Mouse (Mus musculus): Measurements from ENCODE around the gene Ap5b1. TPM values are rescaled to one million over a fixed set of nuclear protein-coding genes. Genes with fewer than 3 reads are reported as not detected.

The Ap5b1 gene
- polyA plus RNA-seq, 1 experiment from 2014 or later = 3.6 TPM

- no peaks in the 10 kb centered on the region for H3K27me3 ChIP-seq
- peaks cover 55% of the 10 kb centered on the region for H3K4me1 ChIP-seq (replicated peaks)
- H3K9me3 ChIP-seq (replicated peaks) = no peaks in the 10 kb centered on the region
- H3K4me2 ChIP-seq = peak within 1 kb of the TSS; percentile 84
- peak within 1 kb of the TSS; percentile 74 for H3K4me3 ChIP-seq (replicated peaks)
- peak within 1 kb of the TSS; percentile 90 for H3K27ac ChIP-seq (replicated peaks)
- 1% methylated on average over 55 of the region's 55 CpGs for WGBS (ENCODE audit: insufficient replicate concordance)
- H3K9ac ChIP-seq = peak within 1 kb of the TSS; percentile 73
- peak; percentile 85 for ATAC-seq (ENCODE audit: insufficient read depth)
- peaks cover 43% of the 10 kb centered on the region for H3K36me3 ChIP-seq (replicated peaks)
Measured at GRCm38 (mm10) chr19:5609547-5610404, 42.0 kb downstream of the Ap5b1 start, which contains the start of gene Kat5. Gene Kat5 (minus strand): TSS chr19:5610237.

GRCm38 (mm10) chr19:5611973-5612372 is 44.1 kb downstream of the Ap5b1 start:
- H3K4me3 ChIP-seq (replicated peaks) = no peak overlapping the region
- H3K27ac ChIP-seq (replicated peaks) = no peak overlapping the region
- peaks cover 21% of the 10 kb centered on the region for H3K36me3 ChIP-seq (replicated peaks)
- H3K4me2 ChIP-seq = no peak overlapping the region
- no peaks in the 10 kb centered on the region for H3K9me3 ChIP-seq (replicated peaks)
- ATAC-seq (ENCODE audit: insufficient read depth) = no peak
- WGBS (ENCODE audit: insufficient replicate concordance) = 94% methylated on average over 1 of the region's 1 CpGs
- H3K4me1 ChIP-seq (replicated peaks) = peaks cover 55% of the 10 kb centered on the region
- H3K27me3 ChIP-seq = no peaks in the 10 kb centered on the region
- no peak overlapping the region for H3K9ac ChIP-seq

GRCm38 (mm10) chr19:5612762-5613411 is 45.1 kb downstream of the Ap5b1 start:
- H3K9ac ChIP-seq = 0 out of 2 replicates have a peak overlapping the region, but pooled peaks have one; percentile 23
- no peak overlapping the region for H3K4me3 ChIP-seq (replicated peaks)
- H3K4me2 ChIP-seq = no peak overlapping the region
- peaks cover 55% of the 10 kb centered on the region for H3K4me1 ChIP-seq (replicated peaks)
- ATAC-seq (ENCODE audit: insufficient read depth) = no peak
- no peaks in the 10 kb centered on the region for H3K9me3 ChIP-seq (replicated peaks)
- H3K27ac ChIP-seq (replicated peaks) = peak overlapping the region; percentile 39
- 24% methylated on average over 3 of the region's 3 CpGs for WGBS (ENCODE audit: insufficient replicate concordance)
- H3K36me3 ChIP-seq (replicated peaks) = peaks cover 12% of the 10 kb centered on the region
- no peaks in the 10 kb centered on the region for H3K27me3 ChIP-seq

- 70% methylated on average over 2 of the region's 2 CpGs for WGBS (ENCODE audit: insufficient replicate concordance)
- no peak overlapping the region for H3K27ac ChIP-seq (replicated peaks)
- ATAC-seq (ENCODE audit: insufficient read depth) = no peak
Measured at GRCm38 (mm10) chr19:5614953-5615352, 47.1 kb downstream of the Ap5b1 start.

GRCm38 (mm10) chr19:5620007-5620406 is 52.2 kb downstream of the Ap5b1 start:
- H3K9ac ChIP-seq = no peak overlapping the region
- no peaks in the 10 kb centered on the region for H3K36me3 ChIP-seq (replicated peaks)
- H3K4me3 ChIP-seq (replicated peaks) = no peak overlapping the region
- ATAC-seq (ENCODE audit: insufficient read depth) = no peak
- no peaks in the 10 kb centered on the region for H3K9me3 ChIP-seq (replicated peaks)
- no peaks in the 10 kb centered on the region for H3K4me1 ChIP-seq (replicated peaks)
- H3K27me3 ChIP-seq = peaks cover 6% of the 10 kb centered on the region; the same call in 1 of the 2 replicates
- WGBS (ENCODE audit: insufficient replicate concordance) = 39% methylated on average over 4 of the region's 4 CpGs
- no peak overlapping the region for H3K4me2 ChIP-seq
- no peak overlapping the region for H3K27ac ChIP-seq (replicated peaks)

More at GRCm38 (mm10) chr19:5614953-5615352, 47.1 kb downstream of the Ap5b1 start:
- no peak overlapping the region for H3K4me3 ChIP-seq (replicated peaks)
- H3K36me3 ChIP-seq (replicated peaks) = no peaks in the 10 kb centered on the region
- no peaks in the 10 kb centered on the region for H3K9me3 ChIP-seq (replicated peaks)
- no peak overlapping the region for H3K4me2 ChIP-seq
- no peaks in the 10 kb centered on the region for H3K27me3 ChIP-seq
- no peak overlapping the region for H3K9ac ChIP-seq
- peaks cover 39% of the 10 kb centered on the region for H3K4me1 ChIP-seq (replicated peaks)

Other genes with a start within 250 kb of the Ap5b1 start
- gene Catsper1, start 232.3 kb upstream of the Ap5b1 start, polyA plus RNA-seq (2015; fragmentation: Nextera tagmentation; extraction: Ambion mirVana) = not detected in 2 replicates
- gene Cst6, start 218.5 kb upstream of the Ap5b1 start, polyA plus RNA-seq (2015; fragmentation: Nextera tagmentation; extraction: Ambion mirVana) = not detected in 2 replicates
- 26.0 and 26.5 TPM in 2 replicates for gene Eif1ad, start 201.3 kb upstream of the Ap5b1 start, polyA plus RNA-seq (2015; fragmentation: Nextera tagmentation; extraction: Ambion mirVana)
- 216 and 231 TPM in 2 replicates for gene Banf1, start 200.9 kb upstream of the Ap5b1 start, polyA plus RNA-seq (2015; fragmentation: Nextera tagmentation; extraction: Ambion mirVana)
- gene Sart1, start 179.3 kb upstream of the Ap5b1 start, polyA plus RNA-seq (2015; fragmentation: Nextera tagmentation; extraction: Ambion mirVana) = 26.5 and 31.5 TPM in 2 replicates
- gene Tsga10ip, start 165.5 kb upstream of the Ap5b1 start, polyA plus RNA-seq (2015; fragmentation: Nextera tagmentation; extraction: Ambion mirVana) = 0.46 TPM in 1 of 2 replicates, not detected in the other
- gene Drap1, start 143.0 kb upstream of the Ap5b1 start, polyA plus RNA-seq (2015; fragmentation: Nextera tagmentation; extraction: Ambion mirVana) = 61.1 and 64.6 TPM in 2 replicates
- 17.6 and 19.8 TPM in 2 replicates for gene AI837181, start 142.9 kb upstream of the Ap5b1 start, polyA plus RNA-seq (2015; fragmentation: Nextera tagmentation; extraction: Ambion mirVana)
- gene Fosl1, start 120.5 kb upstream of the Ap5b1 start, polyA plus RNA-seq (2015; fragmentation: Nextera tagmentation; extraction: Ambion mirVana) = not detected in 2 replicates
- 1.6 TPM in 2 replicates for gene Ccdc85b, start 110.1 kb upstream of the Ap5b1 start, polyA plus RNA-seq (2015; fragmentation: Nextera tagmentation; extraction: Ambion mirVana)
- 25.3 and 28.6 TPM in 2 replicates for gene Fibp, start 107.4 kb upstream of the Ap5b1 start, polyA plus RNA-seq (2015; fragmentation: Nextera tagmentation; extraction: Ambion mirVana)
- 0.53 and 0.54 TPM in 2 replicates for gene Ctsw, start 99.5 kb upstream of the Ap5b1 start, polyA plus RNA-seq (2015; fragmentation: Nextera tagmentation; extraction: Ambion mirVana)
- gene Efemp2, start 94.1 kb upstream of the Ap5b1 start, polyA plus RNA-seq (2015; fragmentation: Nextera tagmentation; extraction: Ambion mirVana) = 16.0 and 17.5 TPM in 2 replicates
- 14.0 and 16.4 TPM in 2 replicates for gene Mus81, start 79.6 kb upstream of the Ap5b1 start, polyA plus RNA-seq (2015; fragmentation: Nextera tagmentation; extraction: Ambion mirVana)
- 992 and 1,073 TPM in 2 replicates for gene Cfl1, start 77.6 kb upstream of the Ap5b1 start, polyA plus RNA-seq (2015; fragmentation: Nextera tagmentation; extraction: Ambion mirVana)
- gene 1700020D05Rik, start 64.2 kb upstream of the Ap5b1 start, polyA plus RNA-seq (2015; fragmentation: Nextera tagmentation; extraction: Ambion mirVana) = 0.12 TPM in 1 of 2 replicates, not detected in the other
- 6.8 and 7.0 TPM in 2 replicates for gene Snx32, start 57.5 kb upstream of the Ap5b1 start, polyA plus RNA-seq (2015; fragmentation: Nextera tagmentation; extraction: Ambion mirVana)
- 0.05 TPM in 1 of 2 replicates, not detected in the other for gene Ovol1, start 7.4 kb upstream of the Ap5b1 start, polyA plus RNA-seq (2015; fragmentation: Nextera tagmentation; extraction: Ambion mirVana)
- 100 and 122 TPM in 2 replicates for gene Rnaseh2c, start 33.8 kb downstream of the Ap5b1 start, polyA plus RNA-seq (2015; fragmentation: Nextera tagmentation; extraction: Ambion mirVana)
- 16.2 and 17.4 TPM in 2 replicates for gene Kat5, start 42.2 kb downstream of the Ap5b1 start, polyA plus RNA-seq (2015; fragmentation: Nextera tagmentation; extraction: Ambion mirVana)
- gene Rela, start 69.5 kb downstream of the Ap5b1 start, polyA plus RNA-seq (2015; fragmentation: Nextera tagmentation; extraction: Ambion mirVana) = 23.3 and 24.2 TPM in 2 replicates
- gene Sipa1, start 95.7 kb downstream of the Ap5b1 start, polyA plus RNA-seq (2015; fragmentation: Nextera tagmentation; extraction: Ambion mirVana) = 28.2 and 32.5 TPM in 2 replicates
- 16.8 and 18.4 TPM in 2 replicates for gene Map3k11, start 120.7 kb downstream of the Ap5b1 start, polyA plus RNA-seq (2015; fragmentation: Nextera tagmentation; extraction: Ambion mirVana)
- gene Pcnx3, start 120.9 kb downstream of the Ap5b1 start, polyA plus RNA-seq (2015; fragmentation: Nextera tagmentation; extraction: Ambion mirVana) = 9.2 and 12.1 TPM in 2 replicates
- gene Kcnk7, start 136.3 kb downstream of the Ap5b1 start, polyA plus RNA-seq (2015; fragmentation: Nextera tagmentation; extraction: Ambion mirVana) = 0.15 and 0.28 TPM in 2 replicates
- gene Ehbp1l1, start 158.3 kb downstream of the Ap5b1 start, polyA plus RNA-seq (2015; fragmentation: Nextera tagmentation; extraction: Ambion mirVana) = 110 and 121 TPM in 2 replicates
- gene Fam89b, start 161.6 kb downstream of the Ap5b1 start, polyA plus RNA-seq (2015; fragmentation: Nextera tagmentation; extraction: Ambion mirVana) = 39.3 and 39.8 TPM in 2 replicates
- 1.2 and 3.4 TPM in 2 replicates for gene Ltbp3, start 172.9 kb downstream of the Ap5b1 start, polyA plus RNA-seq (2015; fragmentation: Nextera tagmentation; extraction: Ambion mirVana)
- 21.1 and 24.4 TPM in 2 replicates for gene Scyl1, start 203.4 kb downstream of the Ap5b1 start, polyA plus RNA-seq (2015; fragmentation: Nextera tagmentation; extraction: Ambion mirVana)